Mouse (Mus musculus) gastrocnemius, adult 2 months (tissue): Measurements from ENCODE around the gene Avpr2. TPM values are rescaled to one million over a fixed set of nuclear protein-coding genes. Genes with fewer than 3 reads are reported as not detected.

Source experiments
- DNase-seq: peaks from one replicate; pipeline ENCODE4 v3.0.0; 2022
- H3K27ac ChIP-seq: fragments of 200-600 bp; 2 replicates; pipeline ENCODE4 v1.8.1; 2022; ENCODE audit warnings: mild to moderate bottlenecking
- H3K4me3 ChIP-seq: fragments of 200-600 bp; 2 replicates; pipeline ENCODE4 v1.8.1; 2022; ENCODE audit warnings: mild to moderate bottlenecking, moderate library complexity
- CTCF ChIP-seq: fragments of 200-600 bp; IDR thresholded peaks from 2 replicates; pipeline ENCODE4 v1.8.1; 2022; ENCODE audit warnings: antibody characterized with exemption, mild to moderate bottlenecking, moderate library complexity
- intact Hi-C: fragments of 180-260 bp; cut with DNase I; formaldehyde crosslinking; loops from one replicate; pipeline ENCODE4 v1.15.1; 2025
- long read RNA-seq, 2 experiments: library from polyadenylated mRNA; stranded (forward); transcript quantifications; one replicate each; pipeline ENCODE4 v2.0.0; 2021
- total RNA-seq, 2 experiments: library from RNA; stranded (reverse); gene quantifications; 2 replicates each; pipeline ENCODE4 v1.2.3; 2021

Gene Avpr2
- total RNA-seq = not detected
- long read RNA-seq, experiment 1 = 0 reads
- long read RNA-seq, experiment 2 = 0 reads

- no peak for DNase-seq
- intact Hi-C loops = loop anchor here (10.0 kb wide), 2 partner anchors 187 to 837 kb away; no protein-coding TSS in a partner anchor
- no peak for TF ChIP-seq CTCF
- no peak within 1 kb of the TSS for H3K27ac ChIP-seq
- no peak within 1 kb of the TSS for H3K4me3 ChIP-seq
Observed at GRCm38 (mm10) chrX:73891551-73892152, at the start of gene Avpr2. Gene Avpr2, plus strand, starts transcription at chrX:73892102.

- intact Hi-C loops = no loop called here
- Histone ChIP-seq H3K4me3 (no peak overlapping the region), H3K27ac (no peak overlapping the region)
- no peak for TF ChIP-seq CTCF
- DNase-seq = no peak
Observed at GRCm38 (mm10) chrX:73854326-73855086, 37.4 kb upstream of the Avpr2 start.

- H3K27ac ChIP-seq = no peak overlapping the region
- H3K4me3 ChIP-seq = no peak overlapping the region
- intact Hi-C loops = no loop called here
- no peak for TF ChIP-seq CTCF
- DNase-seq = no peak
Observed at GRCm38 (mm10) chrX:73855087-73855408, 36.9 kb upstream of the Avpr2 start.

- TF ChIP-seq CTCF = no peak
- Histone ChIP-seq H3K4me3 (no peak overlapping the region), H3K27ac (no peak overlapping the region)
- no peak for DNase-seq
- intact Hi-C loops = no loop called here
Observed at GRCm38 (mm10) chrX:73864692-73865091, 27.2 kb upstream of the Avpr2 start.

- no peak for DNase-seq
- intact Hi-C loops = no loop called here
- TF ChIP-seq CTCF = no peak
- Histone ChIP-seq H3K4me3 (no peak overlapping the region), H3K27ac (no peak overlapping the region)
Observed at GRCm38 (mm10) chrX:73867256-73867655, 24.6 kb upstream of the Avpr2 start.

GRCm38 (mm10) chrX:73867852-73868251 is 24.1 kb upstream of the Avpr2 start:
- intact Hi-C loops = no loop called here
- no peak for DNase-seq
- no peak for TF ChIP-seq CTCF
- H3K4me3 ChIP-seq = no peak overlapping the region
- no peak overlapping the region for H3K27ac ChIP-seq

GRCm38 (mm10) chrX:73869334-73869733 is 22.6 kb upstream of the Avpr2 start:
- intact Hi-C loops = no loop called here
- TF ChIP-seq CTCF = no peak
- no peak overlapping the region for H3K27ac ChIP-seq
- DNase-seq = no peak
- H3K4me3 ChIP-seq = no peak overlapping the region

- Histone ChIP-seq H3K4me3 (no peak overlapping the region), H3K27ac (no peak overlapping the region)
- TF ChIP-seq CTCF = no peak
- no peak for DNase-seq
- intact Hi-C loops = no loop called here
Observed at GRCm38 (mm10) chrX:73871474-73871873, 20.4 kb upstream of the Avpr2 start.

GRCm38 (mm10) chrX:73871956-73872355 is 19.9 kb upstream of the Avpr2 start:
- DNase-seq = no peak
- Histone ChIP-seq H3K27ac (no peak overlapping the region), H3K4me3 (no peak overlapping the region)
- no peak for TF ChIP-seq CTCF
- intact Hi-C loops = no loop called here

- H3K4me3 ChIP-seq = no peak overlapping the region
- H3K27ac ChIP-seq = no peak overlapping the region
- DNase-seq = no peak
- no peak for TF ChIP-seq CTCF
- intact Hi-C loops = no loop called here
Observed at GRCm38 (mm10) chrX:73875881-73876280, 16.0 kb upstream of the Avpr2 start.

- TF ChIP-seq CTCF = no peak
- H3K4me3 ChIP-seq = no peak overlapping the region
- intact Hi-C loops = no loop called here
- no peak overlapping the region for H3K27ac ChIP-seq
- no peak for DNase-seq
Observed at GRCm38 (mm10) chrX:73877014-73877413, 14.9 kb upstream of the Avpr2 start.

GRCm38 (mm10) chrX:73880194-73881035 is 11.5 kb upstream of the Avpr2 start:
- no peak overlapping the region for H3K27ac ChIP-seq
- peak overlapping the region; percentile 71 for H3K4me3 ChIP-seq
- intact Hi-C loops = no loop called here
- peak; percentile 35 for DNase-seq
- no peak for TF ChIP-seq CTCF

- Histone ChIP-seq H3K4me3 (peak overlapping the region; percentile 71), H3K27ac (no peak overlapping the region)
- no peak for TF ChIP-seq CTCF
- intact Hi-C loops = no loop called here
- no peak for DNase-seq
Observed at GRCm38 (mm10) chrX:73881036-73881427, 10.9 kb upstream of the Avpr2 start.
